Mouse (Mus musculus): ENCODE measurements around the gene Atg101. TPM values are rescaled to one million over a fixed set of nuclear protein-coding genes. Genes with fewer than 3 reads are reported as not detected.

Atg101 gene
- polyA plus RNA-seq, 1 experiment from 2014 or later, result 49.3 TPM

GRCm38 (mm10) chr15:101283183-101283910 lies 725 bp upstream of the Atg101 start:
- Histone ChIP-seq H3K4me2 (replicated peaks; ENCODE audit: low read depth) (peak overlapping the region; percentile 97), H3K9me3 (ENCODE audit: control insufficient read depth, low read length) (no peaks in the 10 kb centered on the region), H3K27ac (replicated peaks) (no peak overlapping the region; the same call in 1 of the 2 replicates), H3K36me3 (ENCODE audit: control insufficient read depth, insufficient read depth, low read length) (peaks cover 7% of the 10 kb centered on the region; the same call in 1 of the 2 replicates), H3K9ac (ENCODE audit: low read length) (peak overlapping the region; percentile 85), H3K27me3 (ENCODE audit: control insufficient read depth, insufficient read depth, low read length) (no peaks in the 10 kb centered on the region), H3K4me1 (replicated peaks; ENCODE audit: control insufficient read depth, insufficient read depth) (peaks cover 6% of the 10 kb centered on the region), H3K4me3 (ENCODE audit: low read depth, low read length) (peak overlapping the region; percentile 81)
- WGBS, result under 1% methylated on average over 26 of the region's 26 CpGs
- ATAC-seq (ENCODE audit: low FRiP score, low TSS enrichment), result peak; percentile 41; the same call in 1 of the 2 replicates
- DNase-seq (ENCODE audit: low spot score), result no peak
- TF ChIP-seq CTCF (IDR thresholded peaks at IDR 0.05; ENCODE audit: low read depth) (peak; percentile 82), EP300 (optimal IDR thresholded peaks at IDR 0.05) (no peak)

- Histone ChIP-seq H3K9me3 (ENCODE audit: control insufficient read depth, low read length) (no peaks in the 10 kb centered on the region), H3K9ac (ENCODE audit: low read length) (no peak overlapping the region), H3K27me3 (ENCODE audit: control insufficient read depth, insufficient read depth, low read length) (no peaks in the 10 kb centered on the region), H3K27ac (replicated peaks) (no peak overlapping the region), H3K4me2 (replicated peaks; ENCODE audit: low read depth) (no peak overlapping the region), H3K36me3 (ENCODE audit: control insufficient read depth, insufficient read depth, low read length) (peaks cover 18% of the 10 kb centered on the region), H3K4me3 (ENCODE audit: low read depth, low read length) (no peak overlapping the region), H3K4me1 (replicated peaks; ENCODE audit: control insufficient read depth, insufficient read depth) (peaks cover 6% of the 10 kb centered on the region; the same call in 1 of the 2 replicates)
- DNase-seq (ENCODE audit: low spot score), result peak; percentile 61
- TF ChIP-seq CTCF (IDR thresholded peaks at IDR 0.05; ENCODE audit: low read depth) (peak; percentile 78), EP300 (optimal IDR thresholded peaks at IDR 0.05) (no peak)
- 66% methylated on average over 9 of the region's 9 CpGs for WGBS
- no peak for ATAC-seq (ENCODE audit: low FRiP score, low TSS enrichment)
Measured at GRCm38 (mm10) chr15:101286129-101286770, 2.2 kb downstream of the Atg101 start.

GRCm38 (mm10) chr15:101287361-101287760 lies 3.3 kb downstream of the Atg101 start:
- WGBS, result 80% methylated on average over 6 of the region's 6 CpGs
- Histone ChIP-seq H3K4me1 (replicated peaks; ENCODE audit: control insufficient read depth, insufficient read depth) (peaks cover 6% of the 10 kb centered on the region; the same call in 1 of the 2 replicates), H3K9me3 (ENCODE audit: control insufficient read depth, low read length) (no peaks in the 10 kb centered on the region), H3K27ac (replicated peaks) (no peak overlapping the region), H3K9ac (ENCODE audit: low read length) (no peak overlapping the region), H3K36me3 (ENCODE audit: control insufficient read depth, insufficient read depth, low read length) (peaks cover 18% of the 10 kb centered on the region), H3K27me3 (ENCODE audit: control insufficient read depth, insufficient read depth, low read length) (no peaks in the 10 kb centered on the region), H3K4me3 (ENCODE audit: low read depth, low read length) (no peak overlapping the region), H3K4me2 (replicated peaks; ENCODE audit: low read depth) (no peak overlapping the region)
- DNase-seq (ENCODE audit: low spot score) (no peak), ATAC-seq (ENCODE audit: low FRiP score, low TSS enrichment) (no peak)
- TF ChIP-seq CTCF (IDR thresholded peaks at IDR 0.05; ENCODE audit: low read depth) (no peak), EP300 (optimal IDR thresholded peaks at IDR 0.05) (no peak)

- no peak overlapping the region for H3K27ac ChIP-seq (replicated peaks)
- no peak for TF ChIP-seq EP300 (optimal IDR thresholded peaks at IDR 0.05)
- TF ChIP-seq CTCF (IDR thresholded peaks at IDR 0.05; ENCODE audit: low read depth), result no peak
- DNase-seq (ENCODE audit: low spot score) (no peak), ATAC-seq (ENCODE audit: low FRiP score, low TSS enrichment) (no peak)
- no peaks in the 10 kb centered on the region for H3K27me3 ChIP-seq (ENCODE audit: control insufficient read depth, insufficient read depth, low read length)
- peaks cover 18% of the 10 kb centered on the region for H3K36me3 ChIP-seq (ENCODE audit: control insufficient read depth, insufficient read depth, low read length)
- no peaks in the 10 kb centered on the region for H3K4me1 ChIP-seq (replicated peaks; ENCODE audit: control insufficient read depth, insufficient read depth)
- WGBS, result 91% methylated on average over 15 of the region's 15 CpGs
- no peak overlapping the region for H3K9ac ChIP-seq (ENCODE audit: low read length)
- no peaks in the 10 kb centered on the region for H3K9me3 ChIP-seq (ENCODE audit: control insufficient read depth, low read length)
- H3K4me3 ChIP-seq (ENCODE audit: low read depth, low read length), result no peak overlapping the region
- H3K4me2 ChIP-seq (replicated peaks; ENCODE audit: low read depth), result no peak overlapping the region
Measured at GRCm38 (mm10) chr15:101290354-101290753, 6.3 kb downstream of the Atg101 start.

GRCm38 (mm10) chr15:101292012-101292411 lies 7.9 kb downstream of the Atg101 start:
- Histone ChIP-seq H3K9ac (ENCODE audit: low read length) (0 out of 2 replicates have a peak overlapping the region, but pooled peaks have one; percentile 4), H3K27me3 (ENCODE audit: control insufficient read depth, insufficient read depth, low read length) (no peaks in the 10 kb centered on the region), H3K4me1 (replicated peaks; ENCODE audit: control insufficient read depth, insufficient read depth) (no peaks in the 10 kb centered on the region), H3K36me3 (ENCODE audit: control insufficient read depth, insufficient read depth, low read length) (peaks cover 18% of the 10 kb centered on the region), H3K9me3 (ENCODE audit: control insufficient read depth, low read length) (no peaks in the 10 kb centered on the region), H3K27ac (replicated peaks) (no peak overlapping the region), H3K4me2 (replicated peaks; ENCODE audit: low read depth) (no peak overlapping the region), H3K4me3 (ENCODE audit: low read depth, low read length) (no peak overlapping the region)
- 50% methylated on average over 3 of the region's 3 CpGs for WGBS
- TF ChIP-seq CTCF (IDR thresholded peaks at IDR 0.05; ENCODE audit: low read depth), result no peak
- TF ChIP-seq EP300 (optimal IDR thresholded peaks at IDR 0.05), result no peak
- DNase-seq (ENCODE audit: low spot score) (no peak), ATAC-seq (ENCODE audit: low FRiP score, low TSS enrichment) (no peak)
